Mouse (Mus musculus) MEL (cell line): Measurements from ENCODE around the gene Gusb. TPM values are rescaled to one million over a fixed set of nuclear protein-coding genes. Genes with fewer than 3 reads are reported as not detected.
"Not testable (repeated sequence)": the region's sequence is repeated elsewhere in the genome, so short reads cannot be mapped to it uniquely, and the experiment has no call there.

Source experiments
- DNase-seq: peaks from one replicate; pipeline ENCODE4 v3.0.0; 2011; ENCODE audit warnings: low read depth, low spot score
- H3K27ac ChIP-seq: 2 replicates; pipeline ENCODE4 v1.5.1; 2012; ENCODE audit warnings: low read depth, mild to moderate bottlenecking, control low read depth, low read length, moderate library complexity; ENCODE audit not compliant: control insufficient read depth
- H3K27me3 ChIP-seq, 2 experiments: fragments of 150-350 bp in 1 of 2; sonication (generic) in 1 of 2; 2 replicates each; pipeline ENCODE4 v1.6.1; 2012; ENCODE audit warnings: low read length in 2 of 2, mild to moderate bottlenecking in 2 of 2, improper control_type of control experiment in 1 of 2, moderate library complexity in 1 of 2; ENCODE audit not compliant: insufficient read depth in 2 of 2, control insufficient read depth in 1 of 2
- H3K36me3 ChIP-seq, 2 experiments: 2 replicates each; pipeline ENCODE4 v1.6.1; 2012 to 2014; ENCODE audit warnings: low read length in 2 of 2, improper control_type of control experiment in 1 of 2, inconsistent platforms in 1 of 2, mild to moderate bottlenecking in 1 of 2; ENCODE audit not compliant: insufficient read depth in 2 of 2, control insufficient read depth in 1 of 2
- H3K4me1 ChIP-seq, 2 experiments: fragments of 150-350 bp in 1 of 2; sonication (generic) in 1 of 2; 2 replicates each; pipeline ENCODE4 v1.6.1; 2012; ENCODE audit warnings: low read length in 2 of 2, improper control_type of control experiment in 1 of 2, mild to moderate bottlenecking in 1 of 2; ENCODE audit not compliant: insufficient read depth in 2 of 2, control insufficient read depth in 1 of 2
- H3K4me3 ChIP-seq, 2 experiments: fragments of 150-350 bp in 1 of 2; sonication (generic) in 1 of 2; 2 replicates each; pipeline ENCODE4 v1.5.1; 2012; ENCODE audit warnings: low read depth in 2 of 2, low read length in 2 of 2, mild to moderate bottlenecking in 2 of 2, moderate library complexity in 2 of 2, control low read depth in 1 of 2, improper control_type of control experiment in 1 of 2; ENCODE audit not compliant: control insufficient read depth in 1 of 2, insufficient read depth in 1 of 2
- H3K79me2 ChIP-seq: 2 replicates; pipeline ENCODE4 v1.6.1; 2012; ENCODE audit warnings: mild to moderate bottlenecking, low read length, moderate library complexity; ENCODE audit not compliant: control insufficient read depth, poor library complexity, insufficient read depth
- H3K9ac ChIP-seq: 2 replicates; pipeline ENCODE4 v1.6.1; 2012; ENCODE audit warnings: low read depth, mild to moderate bottlenecking, control low read depth, low read length, moderate library complexity; ENCODE audit not compliant: control insufficient read depth, poor library complexity, severe bottlenecking
- H3K9me3 ChIP-seq: fragments of 150-350 bp; sonication (generic); replicated peaks from 2 replicates; pipeline ENCODE4 v1.6.1; 2012; ENCODE audit warnings: mild to moderate bottlenecking, low read length, improper control_type of control experiment, moderate library complexity; ENCODE audit not compliant: insufficient read depth
- BHLHE40 ChIP-seq: IDR thresholded peaks from 2 replicates; pipeline ENCODE4 v1.6.1; 2012; ENCODE audit warnings: low read depth, mild to moderate bottlenecking, inconsistent platforms, low read length, improper control_type of control experiment, borderline replicate concordance
- CHD1 ChIP-seq: IDR thresholded peaks from 2 replicates; pipeline ENCODE4 v1.6.1; 2012; ENCODE audit warnings: low read depth, mild to moderate bottlenecking, inconsistent platforms, low read length, improper control_type of control experiment
- E2F4 ChIP-seq: IDR thresholded peaks from 2 replicates; pipeline ENCODE4 v1.6.1; 2011; ENCODE audit warnings: low read depth, low read length, improper control_type of control experiment, borderline replicate concordance
- EP300 ChIP-seq, 2 experiments: IDR thresholded peaks; 2 replicates each; pipeline ENCODE4 v1.6.1; 2011; ENCODE audit warnings: improper control_type of control experiment in 2 of 2, low read length in 2 of 2, low read depth in 1 of 2, mild to moderate bottlenecking in 1 of 2
- ETS1 ChIP-seq: IDR thresholded peaks from 2 replicates; pipeline ENCODE4 v1.6.1; 2012; ENCODE audit warnings: low read depth, mild to moderate bottlenecking, inconsistent platforms, low read length, improper control_type of control experiment, moderate library complexity
- GATA1 ChIP-seq: IDR thresholded peaks from 2 replicates; pipeline ENCODE4 v1.6.1; 2011; ENCODE audit warnings: low read depth, low read length, improper control_type of control experiment
- HCFC1 ChIP-seq: IDR thresholded peaks from 2 replicates; pipeline ENCODE4 v1.6.1; 2012; ENCODE audit warnings: low read depth, mild to moderate bottlenecking, inconsistent platforms, low read length, improper control_type of control experiment, moderate library complexity
- MXI1 ChIP-seq: IDR thresholded peaks from 2 replicates; pipeline ENCODE4 v1.6.1; 2011; ENCODE audit warnings: mild to moderate bottlenecking, low read depth, low read length, improper control_type of control experiment
- MYB ChIP-seq: IDR thresholded peaks from 2 replicates; pipeline ENCODE4 v1.6.1; 2011; ENCODE audit warnings: mild to moderate bottlenecking, low read depth, low read length, improper control_type of control experiment
- NRF1 ChIP-seq: IDR thresholded peaks from 2 replicates; pipeline ENCODE4 v1.6.1; 2014; ENCODE audit warnings: low read depth, mild to moderate bottlenecking, inconsistent platforms, low read length, improper control_type of control experiment, moderate library complexity; ENCODE audit not compliant: poor library complexity, insufficient read depth, severe bottlenecking
- POLR2A ChIP-seq, 2 experiments: IDR thresholded peaks; 2 replicates each; pipeline ENCODE4 v1.6.1; 2011 to 2012; ENCODE audit warnings: low read length in 2 of 2, mild to moderate bottlenecking in 2 of 2, control low read depth in 1 of 2, improper control_type of control experiment in 1 of 2, low read depth in 1 of 2, moderate library complexity in 1 of 2; ENCODE audit not compliant: control insufficient read depth in 1 of 2, insufficient read depth in 1 of 2, poor library complexity in 1 of 2
- POLR2AphosphoS2 ChIP-seq: IDR thresholded peaks from 2 replicates; pipeline ENCODE4 v1.6.1; 2011; ENCODE audit warnings: low read length, improper control_type of control experiment
- RCOR1 ChIP-seq: IDR thresholded peaks from 2 replicates; pipeline ENCODE4 v1.6.1; 2012; ENCODE audit warnings: low read depth, mild to moderate bottlenecking, inconsistent platforms, low read length, improper control_type of control experiment
- SIN3A ChIP-seq: IDR thresholded peaks from 2 replicates; pipeline ENCODE4 v1.6.1; 2012; ENCODE audit warnings: low read length, improper control_type of control experiment, inconsistent platforms
- TBP ChIP-seq: IDR thresholded peaks from 2 replicates; pipeline ENCODE4 v1.8.0; 2011; ENCODE audit warnings: low read depth, low read length, improper control_type of control experiment
- TCF12 ChIP-seq: IDR thresholded peaks from 2 replicates; pipeline ENCODE4 v1.6.1; 2014; ENCODE audit warnings: low read depth, mild to moderate bottlenecking, inconsistent platforms, low read length, improper control_type of control experiment, moderate library complexity
- UBTF ChIP-seq: IDR thresholded peaks from 2 replicates; pipeline ENCODE4 v1.6.1; 2012; ENCODE audit warnings: low read depth, mild to moderate bottlenecking, inconsistent platforms, low read length, improper control_type of control experiment, moderate library complexity, borderline replicate concordance; ENCODE audit not compliant: insufficient read depth
- USF1 ChIP-seq: IDR thresholded peaks from 2 replicates; pipeline ENCODE4 v1.6.1; 2014; ENCODE audit warnings: low read depth, mild to moderate bottlenecking, inconsistent platforms, low read length, improper control_type of control experiment, moderate library complexity
- USF2 ChIP-seq, 2 experiments: IDR thresholded peaks; 2 replicates each; pipeline ENCODE4 v1.6.1; 2011 to 2012; ENCODE audit warnings: improper control_type of control experiment in 2 of 2, low read length in 2 of 2, borderline replicate concordance in 1 of 2, inconsistent platforms in 1 of 2, low read depth in 1 of 2, mild to moderate bottlenecking in 1 of 2; ENCODE audit not compliant: insufficient read depth in 1 of 2
- ZKSCAN1 ChIP-seq: IDR thresholded peaks from 2 replicates; pipeline ENCODE4 v1.6.1; 2012; ENCODE audit warnings: low read depth, mild to moderate bottlenecking, inconsistent platforms, low read length, improper control_type of control experiment, moderate library complexity
- ZMIZ1 ChIP-seq: IDR thresholded peaks from 2 replicates; pipeline ENCODE4 v1.6.1; 2012; ENCODE audit warnings: low read depth, mild to moderate bottlenecking, inconsistent platforms, low read length, improper control_type of control experiment, moderate library complexity
- polyA plus RNA-seq, 2 experiments: library from polyadenylated mRNA; stranded (reverse) in 1 of 2; unstranded in 1 of 2; fragments of >175 nt in 1 of 2; fragments of >200 nt in 1 of 2; gene quantifications; 2 replicates each; pipeline versions ENCODE4 v1.2.1 to v1.2.4; 2012; ENCODE audit warnings: low replicate concordance in 2 of 2, low read depth in 1 of 2; ENCODE audit not compliant: insufficient read length in 2 of 2, insufficient read depth in 1 of 2, missing spikeins in 1 of 2
- total RNA-seq: library from RNA; depleted of rRNA; stranded (reverse); fragments of 300-350 nt; gene quantifications from 2 replicates; pipeline ENCODE4 v1.2.3, GENCODE M21; 2012

Gusb gene
- total and polyA plus RNA-seq, 3 experiments: 44.4 to 107 (median 54.2) TPM

- peak; percentile 62; the same call in 1 of the 2 replicates for TF ChIP-seq GATA1
- no peak for TF ChIP-seq BHLHE40
- H3K79me2 ChIP-seq: peaks cover 36% of the 10 kb centered on the region
- peak overlapping the region in 1 of 2 experiments; percentile 93; a peak in 2 of 4 replicates for H3K4me3 ChIP-seq
- no peaks in the 10 kb centered on the region for H3K27me3 ChIP-seq
- no peak overlapping the region for H3K27ac ChIP-seq
- H3K9ac ChIP-seq: peak overlapping the region; percentile 19; the same call in 1 of the 2 replicates
- H3K36me3 ChIP-seq: peaks cover 6 to 37% of the 10 kb centered on the region in 2 experiments
- H3K4me1 ChIP-seq: peaks cover 26 to 28% of the 10 kb centered on the region in 2 experiments
- DNase-seq: peak; percentile 51
- no peaks in the 10 kb centered on the region for H3K9me3 ChIP-seq
Observed at GRCm38 (mm10) chr5:129943402-129943801, 59.4 kb downstream of the Gusb start.

GRCm38 (mm10) chr5:129942073-129942939 lies 60.5 kb downstream of the Gusb start:
- Histone ChIP-seq H3K9ac (peak overlapping the region; percentile 71), H3K27ac (peak overlapping the region; percentile 56), H3K4me1 (peaks cover 20 to 22% of the 10 kb centered on the region in 2 experiments)
- H3K9me3 ChIP-seq, H3K27me3 ChIP-seq: not testable (repeated sequence)
- DNase-seq: peak; percentile 77
- TF ChIP-seq UBTF (0 out of 2 replicates have a peak, but pooled peaks have one; percentile 74), POLR2A (IDR thresholded peaks at IDR 0.05; ENCODE audit: control insufficient read depth in 1 of 2, insufficient read depth in 1 of 2, low read depth in 1 of 2, low read length in 2 of 2, poor library complexity in 1 of 2) (0 out of 4 replicates have a peak, but pooled peaks of 1 of the 2 experiments have one; percentile 20), TCF12 (0 out of 2 replicates have a peak, but pooled peaks have one; percentile 13), SIN3A (peak; percentile 55), ETS1 (peak; percentile 21; the same call in 1 of the 2 replicates), EP300 (IDR thresholded peaks at IDR 0.05; ENCODE audit: low read depth in 1 of 2, low read length in 2 of 2) (peak in 1 of 2 experiments; percentile 7; a peak in 1 of 4 replicates)
- TF ChIP-seq, all 39 proteins: peak for 6; not testable (repeated sequence) for 33
- peaks cover 6 to 26% of the 10 kb centered on the region in 2 experiments for H3K36me3 ChIP-seq
- peaks cover 29% of the 10 kb centered on the region for H3K79me2 ChIP-seq
- peak overlapping the region; percentile 71 to 93 for H3K4me3 ChIP-seq

- peaks cover 15% of the 10 kb centered on the region in 2 experiments for H3K4me1 ChIP-seq
- peak; percentile 99 for DNase-seq
- no peaks in the 10 kb centered on the region for H3K27me3 ChIP-seq
- peaks cover 6 to 20% of the 10 kb centered on the region in 2 experiments for H3K36me3 ChIP-seq
- H3K27ac ChIP-seq: peak within 1 kb of the TSS; percentile 56
- H3K9ac ChIP-seq: peak within 1 kb of the TSS; percentile 71
- peaks cover 25% of the 10 kb centered on the region for H3K79me2 ChIP-seq
- peak within 1 kb of the TSS; percentile 71 to 93 for H3K4me3 ChIP-seq
- H3K9me3 ChIP-seq: no peaks in the 10 kb centered on the region
- TF ChIP-seq ZMIZ1: no peak
- no peak for TF ChIP-seq USF1
- no peak for TF ChIP-seq ETS1
- TF ChIP-seq CHD1: no peak
- peak; percentile 94 for TF ChIP-seq NRF1
- TF ChIP-seq USF2 (IDR thresholded peaks at IDR 0.05; ENCODE audit: borderline replicate concordance in 1 of 2, insufficient read depth in 1 of 2, low read depth in 1 of 2, low read length in 2 of 2): no peak
- TF ChIP-seq ZKSCAN1: no peak
- no peak for TF ChIP-seq POLR2AphosphoS2
- no peak for TF ChIP-seq RCOR1
- no peak for TF ChIP-seq MYB
- no peak for TF ChIP-seq E2F4
- TF ChIP-seq SIN3A: no peak
- no peak; the same call in 1 of the 2 replicates for TF ChIP-seq MXI1
- TF ChIP-seq TBP: peak; percentile 78; the same call in 1 of the 2 replicates
- TF ChIP-seq HCFC1: 0 out of 2 replicates have a peak, but pooled peaks have one; percentile 25
Observed at GRCm38 (mm10) chr5:129941495-129942045, 61.3 kb downstream of the Gusb start, which contains the start of gene Vkorc1l1. Vkorc1l1 (plus strand) TSS chr5:129941970.
